ENCODE assay signal across 9 mouse cellular contexts in the genomic region with DNA sequence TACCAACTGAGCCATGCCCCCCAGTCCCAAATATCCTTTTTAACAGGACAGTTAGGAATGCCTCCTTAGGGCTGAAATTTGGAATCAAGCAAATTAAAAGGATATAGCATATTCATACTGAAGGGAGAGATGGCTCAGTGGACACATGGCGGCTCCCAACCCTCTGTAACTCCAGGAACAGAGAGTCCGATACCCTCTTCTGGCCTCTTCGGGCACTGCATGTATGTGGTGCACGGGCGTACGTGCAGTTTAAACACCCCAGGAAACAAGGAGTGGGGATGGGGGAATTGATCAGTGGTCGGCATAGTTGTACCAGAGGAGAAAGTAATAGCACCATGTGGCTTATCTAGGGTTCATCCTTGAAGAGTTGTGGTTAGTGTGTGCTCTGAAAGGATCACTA. TPM values are rescaled to one million over a fixed set of nuclear protein-coding genes. Genes with fewer than 3 reads are reported as not detected.
DNase-seq lines count a peak whose midpoint lies in the region.
"Had no signal": no experiment of that assay in that cellular context is flagged by ENCODE, and none has a peak within 500 bp of the region (broad histone marks: within the 10 kb centered on the region; RNA-seq: fewer than 3 reads in every experiment).

No protein-coding gene starts in this region.

- intact Hi-C loops in heart, postnatal 25 days (cut with DNase I) = loop anchor here (2.0 to 10.0 kb wide), 3 partner anchors 112 to 416 kb away; partner anchors contain the start of gene Wipi1

- DNase-seq in heart, postnatal 4 days = peak; percentile 54
- DNase-seq in heart, postnatal 25 days (ENCODE audit: low spot score) = no peak
- DNase-seq in A20 (ENCODE audit: low read depth, low spot score) = peak; percentile 49
- DNase-seq in ES-CJ7 (ENCODE audit: low read depth, low spot score) = peak; percentile 74
- DNase-seq in kidney, postnatal 4 days = peak; percentile 56 to 60
- DNase-seq in thymus, postnatal 0 days (ENCODE audit: low spot score) = peak; percentile 55
- DNase-seq in layer of hippocampus, postnatal 14 days (ENCODE audit: low spot score in 2 of 2) = no peak

RNA-seq across cellular contexts. Expression of gene Amz2, which starts 18.9 kb away (rescaled TPM):
- 10 to 100 TPM; 46.9 to 49.4 TPM for total RNA-seq in heart, postnatal 4 days (2021)
- total RNA-seq in heart, postnatal 25 days (2021) = 10 to 100 TPM; 51.4 to 60.5 TPM
- polyA plus RNA-seq in thymus, postnatal 0 days (2015; fragmentation: Nextera tagmentation; extraction: Ambion mirVana) = 59.4 and 60.0 TPM in 2 replicates
- 10 to 100 TPM; 70.6 to 75.2 TPM for total RNA-seq in layer of hippocampus, postnatal 14 days (2021)

RNA-seq across cellular contexts. Expression of gene Arsg, which starts 28.6 kb away (rescaled TPM):
- 1 to 10 TPM; 5.2 to 6.1 TPM for total RNA-seq in heart, postnatal 4 days (2021)
- total RNA-seq in heart, postnatal 25 days (2021) = 1 to 10 TPM; 1.3 to 1.9 TPM
- 2.3 and 2.4 TPM in 2 replicates for polyA plus RNA-seq in thymus, postnatal 0 days (2015; fragmentation: Nextera tagmentation; extraction: Ambion mirVana)
- total RNA-seq in layer of hippocampus, postnatal 14 days (2021) = 10 to 100 TPM; 10.4 to 11.2 TPM

RNA-seq across cellular contexts. Expression of gene Slc16a6, which starts 28.8 kb away (rescaled TPM):
- total RNA-seq in heart, postnatal 4 days (2021) = 10 to 100 TPM; 17.9 to 22.6 TPM
- total RNA-seq in heart, postnatal 25 days (2021) = 1 to 10 TPM; 7.7 to 8.8 TPM
- 14.4 TPM in 2 replicates for polyA plus RNA-seq in thymus, postnatal 0 days (2015; fragmentation: Nextera tagmentation; extraction: Ambion mirVana)
- total RNA-seq in layer of hippocampus, postnatal 14 days (2021) = 10 to 100 TPM in 1 of 2 experiments, 1 to 10 TPM in 1; 9.6 to 12.1 TPM

RNA-seq across cellular contexts. Expression of gene 9930022D16Rik, which starts 30.9 kb away (rescaled TPM):
- not detected for total RNA-seq in heart, postnatal 4 days (2021)
- not detected for total RNA-seq in heart, postnatal 25 days (2021)
- polyA plus RNA-seq in thymus, postnatal 0 days (2015; fragmentation: Nextera tagmentation; extraction: Ambion mirVana) = 0.08 and 0.12 TPM in 2 replicates
- not detected for total RNA-seq in layer of hippocampus, postnatal 14 days (2021)
- polyA plus RNA-seq: embryonic facial prominence, embryonic 13.5 days; limb, embryonic 12.5 days had no signal

Comparison
In these comparisons a context has a peak if more than half of its experiments do, and no peak if none do; other contexts are left out.
1. DNase-seq: peak in heart, postnatal 4 days (single experiment), A20 (single experiment), ES-CJ7 (single experiment), kidney, postnatal 4 days (2 of 2) and thymus, postnatal 0 days (single experiment); none in heart, postnatal 25 days (single experiment) and layer of hippocampus, postnatal 14 days (0 of 2).